Mouse (Mus musculus): ENCODE measurements around the gene Rdm1.

The Rdm1 gene

GRCm38 (mm10) chr11:101680634-101681325 is 53.8 kb downstream of the Rdm1 start:
- WGBS: 57% methylated on average over 3 of the region's 3 CpGs

- WGBS: 92% methylated on average over 1 of the region's 1 CpGs
These were observed 55.0 kb downstream of the Rdm1 start for GRCm38 (mm10) chr11:101681968-101682367.

DNA sequence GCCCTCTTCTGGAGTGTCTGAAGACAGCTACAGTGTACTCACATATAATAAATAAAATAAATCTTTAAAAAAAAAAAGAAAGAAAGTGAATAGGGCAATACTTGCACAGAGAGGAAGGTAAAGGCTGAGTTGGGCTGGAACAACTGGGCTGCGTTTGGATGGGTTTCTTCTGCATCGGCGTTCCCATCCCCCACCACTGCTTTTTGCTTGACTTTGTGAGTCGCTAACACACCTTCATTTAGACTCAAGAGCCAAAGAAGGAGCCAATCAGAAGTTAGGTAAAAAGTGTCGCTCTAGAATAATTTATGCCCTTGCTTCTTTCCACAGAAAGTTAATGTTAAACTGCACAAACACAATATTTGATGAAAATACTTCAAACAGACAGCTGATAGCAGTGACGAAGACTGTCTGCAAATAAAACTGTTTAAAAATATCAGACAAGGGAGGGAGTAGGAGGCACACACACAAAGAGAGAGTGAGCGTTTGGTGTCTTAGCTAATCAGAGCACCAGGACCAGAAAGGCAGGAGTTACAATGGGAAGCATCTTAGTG is 55.5 kb downstream of the Rdm1 start:
- WGBS: 66% methylated on average over 7 of the region's 7 CpGs

Data from cerebral cortex, adult 2 months (tissue).